Mouse (Mus musculus): ENCODE results near the gene Ccdc115.
A peak's percentile ranks its signal among the peaks of the same experiment; 100 is the strongest.
"Not testable (repeated sequence)": the region's sequence is repeated elsewhere in the genome, so short reads cannot be mapped to it uniquely, and the experiment has no call there.

The Ccdc115 gene

GRCm38 (mm10) chr1:34438381-34439051 lies 956 bp downstream of the Ccdc115 start:
- DNase-seq (ENCODE audit: low spot score in 2 of 2), result no peak

DNA sequence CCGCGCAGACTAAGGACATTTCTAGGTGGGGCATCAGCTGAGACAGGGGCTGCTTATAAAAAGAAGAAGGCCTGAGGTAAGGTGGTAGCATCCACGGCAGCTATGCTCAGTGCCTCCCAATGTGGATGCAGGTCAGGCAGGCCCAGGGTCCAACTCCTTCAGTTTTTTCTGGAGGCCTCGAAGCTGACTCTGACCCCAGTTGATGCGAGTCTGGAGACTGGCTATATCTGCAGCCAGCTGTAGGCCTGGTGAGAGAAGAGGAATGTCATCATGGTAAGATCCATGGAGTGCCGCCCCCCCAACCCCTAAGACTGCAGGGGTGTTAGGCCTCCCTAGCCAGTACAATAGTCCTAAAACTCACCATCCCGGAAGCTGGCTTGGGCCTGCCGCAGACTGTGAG lies 2.1 kb downstream of the Ccdc115 start:
- not testable (repeated sequence) for DNase-seq (ENCODE audit: low spot score in 2 of 2)

DNA sequence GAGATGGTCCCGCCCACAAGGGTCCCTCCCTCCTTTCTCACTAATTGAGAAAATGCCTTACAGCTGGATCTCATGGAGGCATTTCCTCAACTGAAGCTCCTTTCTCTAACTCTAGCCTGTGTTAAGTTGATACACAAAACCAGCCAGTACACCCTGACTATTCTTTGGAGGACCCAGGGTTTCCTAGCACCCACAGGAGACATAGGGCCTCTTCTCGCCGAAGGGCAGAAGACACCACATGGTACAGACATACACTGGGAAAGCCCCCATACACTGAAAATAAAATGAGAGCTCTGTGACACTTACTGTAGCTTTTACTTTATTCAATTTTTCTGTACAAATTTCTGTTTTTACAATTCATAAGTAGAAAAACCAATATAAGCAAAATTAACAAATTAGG lies 3.1 kb downstream of the Ccdc115 start:
- DNase-seq (ENCODE audit: low spot score in 2 of 2), result no peak

- DNase-seq (ENCODE audit: low spot score in 2 of 2), result no peak
These were observed 3.9 kb downstream of the Ccdc115 start for GRCm38 (mm10) chr1:34435371-34436120.

- DNase-seq (ENCODE audit: low spot score in 2 of 2), result peak; percentile 77 to 88
These were observed 4.8 kb downstream of the Ccdc115 start for GRCm38 (mm10) chr1:34434660-34435160.

GRCm38 (mm10) chr1:34433891-34434521 lies 5.5 kb downstream of the Ccdc115 start:
- no peak for DNase-seq (ENCODE audit: low spot score in 2 of 2)

GRCm38 (mm10) chr1:34432776-34433481 lies 6.5 kb downstream of the Ccdc115 start:
- no peak for DNase-seq (ENCODE audit: low spot score in 2 of 2)

DNA sequence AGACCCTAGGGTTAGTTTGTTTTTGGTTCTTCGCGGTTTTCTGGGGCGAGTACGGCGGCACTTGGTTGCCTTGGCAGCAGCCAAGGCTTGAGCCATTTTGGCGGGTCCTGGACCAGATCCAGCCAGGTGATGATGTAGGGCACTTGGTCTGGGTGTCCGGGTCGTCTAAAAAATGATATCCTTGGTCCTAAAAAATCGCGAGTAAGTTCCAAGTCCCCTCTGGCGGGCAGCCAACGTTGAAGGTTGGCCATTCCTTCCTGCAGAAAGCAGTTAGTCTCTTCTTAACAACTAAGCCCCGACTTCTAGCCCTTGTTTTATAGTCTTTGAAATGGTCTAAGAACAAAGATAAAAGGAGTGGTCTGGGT lies 7.1 kb downstream of the Ccdc115 start:
- DNase-seq (ENCODE audit: low spot score in 2 of 2), result peak in 1 of 2 experiments; percentile 29

GRCm38 (mm10) chr1:34431431-34431830 lies 8.0 kb downstream of the Ccdc115 start:
- DNase-seq (ENCODE audit: low spot score in 2 of 2), result no peak

GRCm38 (mm10) chr1:34430981-34431380 lies 8.5 kb downstream of the Ccdc115 start:
- DNase-seq (ENCODE audit: low spot score in 2 of 2), result no peak

DNA sequence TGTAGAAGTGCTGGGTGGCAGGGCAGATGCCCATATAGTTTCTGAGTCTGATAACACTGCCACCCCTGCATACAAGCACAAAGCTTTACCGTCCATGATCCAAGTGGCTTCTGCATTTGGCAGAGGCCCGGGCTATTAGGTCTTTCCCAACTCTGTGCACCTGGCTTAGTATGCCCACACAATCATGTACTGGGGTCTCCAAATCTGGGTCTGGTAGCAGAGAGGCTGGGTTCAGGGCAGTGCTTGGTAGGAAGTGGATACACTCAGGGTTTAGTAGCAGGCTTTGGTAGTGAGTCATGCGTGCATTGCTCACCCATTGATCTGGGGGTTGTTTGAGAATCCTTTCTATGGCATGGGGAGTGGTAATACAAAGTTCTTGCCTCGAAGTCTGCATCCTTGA lies 10.2 kb downstream of the Ccdc115 start:
- DNase-seq (ENCODE audit: low spot score in 2 of 2), result no peak

GRCm38 (mm10) chr1:34428466-34428865 lies 11.0 kb downstream of the Ccdc115 start:
- no peak for DNase-seq (ENCODE audit: low spot score in 2 of 2)

GRCm38 (mm10) chr1:34399182-34399953 lies 40.1 kb downstream of the Ccdc115 start:
- no peak for DNase-seq (ENCODE audit: low spot score in 2 of 2)

- DNase-seq (ENCODE audit: low spot score in 2 of 2), result no peak
These were observed 43.2 kb downstream of the Ccdc115 start for GRCm38 (mm10) chr1:34396321-34396720.

DNA sequence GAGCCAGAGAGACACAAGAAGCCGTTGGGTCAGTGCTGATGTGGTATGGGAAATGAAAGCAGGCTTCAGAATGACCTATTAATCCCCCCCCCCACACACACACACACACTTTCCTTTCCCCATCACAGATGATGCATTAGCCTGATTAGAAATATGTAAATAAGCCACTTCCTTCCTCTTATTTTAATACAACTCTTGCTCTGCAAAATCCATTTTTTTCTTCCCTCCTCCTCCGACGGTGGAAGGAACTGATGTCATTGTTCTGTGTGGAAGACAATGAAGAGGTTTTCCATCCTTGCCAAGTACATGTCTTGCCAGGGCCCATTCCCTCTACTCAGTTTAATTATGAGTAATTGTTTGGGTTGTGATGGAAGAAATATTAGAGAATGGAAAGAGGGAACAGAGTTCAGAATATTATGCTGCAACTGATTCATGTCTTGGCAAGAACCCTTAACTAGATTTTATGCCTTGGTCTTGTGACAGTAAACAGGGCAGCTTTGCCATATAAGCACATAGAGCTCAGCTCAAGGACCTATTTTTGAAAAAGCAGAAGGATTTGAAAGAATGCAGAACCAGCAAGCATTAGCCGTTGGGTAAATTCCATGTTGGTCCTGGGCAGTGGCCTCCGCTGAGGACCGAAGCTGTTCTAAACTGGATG lies 50.1 kb downstream of the Ccdc115 start:
- DNase-seq (ENCODE audit: low spot score in 2 of 2), result no peak

- DNase-seq (ENCODE audit: low spot score in 2 of 2), result peak in 1 of 2 experiments; percentile 16
These were observed 50.6 kb downstream of the Ccdc115 start for GRCm38 (mm10) chr1:34388849-34389233.

DNA sequence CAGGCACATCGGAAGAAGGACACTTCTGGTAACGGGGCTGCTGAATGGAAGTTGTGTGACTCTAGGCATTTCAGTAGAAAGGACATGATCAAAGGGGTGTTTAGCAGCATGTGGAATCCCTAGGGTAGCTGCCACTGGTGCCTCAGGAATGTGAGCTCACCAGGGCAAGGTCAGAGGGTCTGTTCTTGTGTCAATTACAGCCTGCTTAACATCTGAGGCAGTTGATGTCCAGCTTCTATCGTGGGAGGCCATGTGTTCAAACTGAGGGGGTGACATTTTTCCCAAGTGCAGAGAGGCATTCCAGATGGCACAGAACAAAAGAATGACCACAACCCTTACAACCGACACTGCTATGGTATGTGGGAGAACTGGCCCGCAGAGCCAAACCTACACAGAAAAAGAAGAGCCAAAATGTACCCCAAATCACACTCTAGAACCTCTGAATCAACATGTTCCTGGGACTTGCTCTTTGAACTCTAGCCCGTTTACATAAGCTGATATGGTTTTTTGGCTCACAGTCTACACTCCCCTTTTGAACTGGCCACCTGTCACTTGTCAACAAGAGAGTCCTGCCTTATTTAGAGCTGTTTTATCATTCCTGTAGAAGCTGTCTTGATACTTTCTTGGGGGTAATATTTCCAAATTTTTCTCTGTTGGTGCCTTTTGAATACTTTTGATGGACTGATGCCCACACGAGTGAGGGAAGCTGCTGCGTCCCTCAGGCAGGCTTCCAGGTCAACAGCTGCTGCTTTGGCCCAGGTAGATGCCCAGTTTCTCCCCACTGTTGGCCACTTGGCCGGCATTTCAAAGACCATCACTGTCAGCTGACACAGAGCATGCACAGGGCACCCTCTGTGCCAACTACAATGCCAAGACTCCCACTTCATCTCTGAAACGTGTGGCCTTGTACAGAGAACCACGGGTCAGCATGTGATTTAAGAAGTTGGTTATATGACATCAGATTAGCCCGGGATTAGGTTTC lies 51.8 kb downstream of the Ccdc115 start:
- DNase-seq (ENCODE audit: low spot score in 2 of 2), result no peak

Measured in frontal cortex, postnatal 10 days (tissue).